Mouse (Mus musculus): ENCODE results near the gene 2300002M23Rik. TPM values are rescaled to one million over a fixed set of nuclear protein-coding genes. Genes with fewer than 3 reads are reported as not detected.

The 2300002M23Rik gene
- 0.06 TPM in 1 of 2 replicates, not detected in the other for polyA plus RNA-seq (2012; rRNA removed)

- no peak for TF ChIP-seq CTCF (IDR thresholded peaks at IDR 0.05; ENCODE audit: borderline replicate concordance, extremely low read depth, insufficient read depth, insufficient read length)
- no peak for TF ChIP-seq POLR2A (IDR thresholded peaks at IDR 0.05; ENCODE audit: borderline replicate concordance, extremely low read depth, insufficient read depth, insufficient read length, poor library complexity, severe bottlenecking)
- no peak for DNase-seq (ENCODE audit: low read depth)
These were observed at the start of gene 2300002M23Rik for GRCm38 (mm10) chr17:35567150-35567549. 2300002M23Rik (plus strand) TSS chr17:35567450.

GRCm38 (mm10) chr17:35517526-35517925 lies 49.7 kb upstream of the 2300002M23Rik start:
- DNase-seq (ENCODE audit: low read depth), result no peak
- TF ChIP-seq CTCF (IDR thresholded peaks at IDR 0.05; ENCODE audit: borderline replicate concordance, extremely low read depth, insufficient read depth, insufficient read length) (no peak), POLR2A (IDR thresholded peaks at IDR 0.05; ENCODE audit: borderline replicate concordance, extremely low read depth, insufficient read depth, insufficient read length, poor library complexity, severe bottlenecking) (no peak)

- DNase-seq (ENCODE audit: low read depth), result no peak
- TF ChIP-seq CTCF (IDR thresholded peaks at IDR 0.05; ENCODE audit: borderline replicate concordance, extremely low read depth, insufficient read depth, insufficient read length) (no peak), POLR2A (IDR thresholded peaks at IDR 0.05; ENCODE audit: borderline replicate concordance, extremely low read depth, insufficient read depth, insufficient read length, poor library complexity, severe bottlenecking) (no peak)
These were observed 42.9 kb upstream of the 2300002M23Rik start for GRCm38 (mm10) chr17:35524354-35524753.

GRCm38 (mm10) chr17:35526644-35527043 lies 40.6 kb upstream of the 2300002M23Rik start:
- TF ChIP-seq POLR2A (IDR thresholded peaks at IDR 0.05; ENCODE audit: borderline replicate concordance, extremely low read depth, insufficient read depth, insufficient read length, poor library complexity, severe bottlenecking) (no peak), CTCF (IDR thresholded peaks at IDR 0.05; ENCODE audit: borderline replicate concordance, extremely low read depth, insufficient read depth, insufficient read length) (no peak)
- DNase-seq (ENCODE audit: low read depth), result no peak

GRCm38 (mm10) chr17:35532360-35532759 lies 34.9 kb upstream of the 2300002M23Rik start:
- no peak for DNase-seq (ENCODE audit: low read depth)
- TF ChIP-seq CTCF (IDR thresholded peaks at IDR 0.05; ENCODE audit: borderline replicate concordance, extremely low read depth, insufficient read depth, insufficient read length), result no peak
- TF ChIP-seq POLR2A (IDR thresholded peaks at IDR 0.05; ENCODE audit: borderline replicate concordance, extremely low read depth, insufficient read depth, insufficient read length, poor library complexity, severe bottlenecking), result no peak

- DNase-seq (ENCODE audit: low read depth), result no peak
- TF ChIP-seq CTCF (IDR thresholded peaks at IDR 0.05; ENCODE audit: borderline replicate concordance, extremely low read depth, insufficient read depth, insufficient read length) (no peak), POLR2A (IDR thresholded peaks at IDR 0.05; ENCODE audit: borderline replicate concordance, extremely low read depth, insufficient read depth, insufficient read length, poor library complexity, severe bottlenecking) (no peak)
These were observed 34.3 kb upstream of the 2300002M23Rik start, which contains the start of gene Psors1c2 for GRCm38 (mm10) chr17:35532901-35533300. Psors1c2 (plus strand) TSS chr17:35533201.

- peak; percentile 83 for DNase-seq (ENCODE audit: low read depth)
- TF ChIP-seq CTCF (IDR thresholded peaks at IDR 0.05; ENCODE audit: borderline replicate concordance, extremely low read depth, insufficient read depth, insufficient read length) (peak; percentile 90), POLR2A (IDR thresholded peaks at IDR 0.05; ENCODE audit: borderline replicate concordance, extremely low read depth, insufficient read depth, insufficient read length, poor library complexity, severe bottlenecking) (no peak)
These were observed 32.9 kb upstream of the 2300002M23Rik start for GRCm38 (mm10) chr17:35534343-35534742.

- DNase-seq (ENCODE audit: low read depth), result no peak
- TF ChIP-seq CTCF (IDR thresholded peaks at IDR 0.05; ENCODE audit: borderline replicate concordance, extremely low read depth, insufficient read depth, insufficient read length), result no peak
- TF ChIP-seq POLR2A (IDR thresholded peaks at IDR 0.05; ENCODE audit: borderline replicate concordance, extremely low read depth, insufficient read depth, insufficient read length, poor library complexity, severe bottlenecking), result no peak
These were observed 29.8 kb upstream of the 2300002M23Rik start for GRCm38 (mm10) chr17:35537421-35537820.

- TF ChIP-seq POLR2A (IDR thresholded peaks at IDR 0.05; ENCODE audit: borderline replicate concordance, extremely low read depth, insufficient read depth, insufficient read length, poor library complexity, severe bottlenecking) (no peak), CTCF (IDR thresholded peaks at IDR 0.05; ENCODE audit: borderline replicate concordance, extremely low read depth, insufficient read depth, insufficient read length) (no peak)
These were observed 28.8 kb upstream of the 2300002M23Rik start for GRCm38 (mm10) chr17:35538476-35538875.

GRCm38 (mm10) chr17:35539540-35539939 lies 27.7 kb upstream of the 2300002M23Rik start:
- TF ChIP-seq POLR2A (IDR thresholded peaks at IDR 0.05; ENCODE audit: borderline replicate concordance, extremely low read depth, insufficient read depth, insufficient read length, poor library complexity, severe bottlenecking) (no peak), CTCF (IDR thresholded peaks at IDR 0.05; ENCODE audit: borderline replicate concordance, extremely low read depth, insufficient read depth, insufficient read length) (no peak)

More at GRCm38 (mm10) chr17:35538476-35538875, 28.8 kb upstream of the 2300002M23Rik start:
- no peak for DNase-seq (ENCODE audit: low read depth)

GRCm38 (mm10) chr17:35542761-35543411 lies 24.4 kb upstream of the 2300002M23Rik start:
- TF ChIP-seq POLR2A (IDR thresholded peaks at IDR 0.05; ENCODE audit: borderline replicate concordance, extremely low read depth, insufficient read depth, insufficient read length, poor library complexity, severe bottlenecking), result no peak
- TF ChIP-seq CTCF (IDR thresholded peaks at IDR 0.05; ENCODE audit: borderline replicate concordance, extremely low read depth, insufficient read depth, insufficient read length), result no peak
- DNase-seq (ENCODE audit: low read depth), result peak; percentile 11

More at GRCm38 (mm10) chr17:35539540-35539939, 27.7 kb upstream of the 2300002M23Rik start:
- no peak for DNase-seq (ENCODE audit: low read depth)

GRCm38 (mm10) chr17:35543412-35543861 lies 23.8 kb upstream of the 2300002M23Rik start:
- no peak for TF ChIP-seq CTCF (IDR thresholded peaks at IDR 0.05; ENCODE audit: borderline replicate concordance, extremely low read depth, insufficient read depth, insufficient read length)
- no peak for TF ChIP-seq POLR2A (IDR thresholded peaks at IDR 0.05; ENCODE audit: borderline replicate concordance, extremely low read depth, insufficient read depth, insufficient read length, poor library complexity, severe bottlenecking)
- DNase-seq (ENCODE audit: low read depth), result peak; percentile 51
